Mouse (Mus musculus): ENCODE measurements around the gene Dtx2.
A peak's percentile ranks its signal among the peaks of the same experiment; 100 is the strongest.
"Not testable (repeated sequence)": the region's sequence is repeated elsewhere in the genome, so short reads cannot be mapped to it uniquely, and the experiment has no call there.

The Dtx2 gene

DNA sequence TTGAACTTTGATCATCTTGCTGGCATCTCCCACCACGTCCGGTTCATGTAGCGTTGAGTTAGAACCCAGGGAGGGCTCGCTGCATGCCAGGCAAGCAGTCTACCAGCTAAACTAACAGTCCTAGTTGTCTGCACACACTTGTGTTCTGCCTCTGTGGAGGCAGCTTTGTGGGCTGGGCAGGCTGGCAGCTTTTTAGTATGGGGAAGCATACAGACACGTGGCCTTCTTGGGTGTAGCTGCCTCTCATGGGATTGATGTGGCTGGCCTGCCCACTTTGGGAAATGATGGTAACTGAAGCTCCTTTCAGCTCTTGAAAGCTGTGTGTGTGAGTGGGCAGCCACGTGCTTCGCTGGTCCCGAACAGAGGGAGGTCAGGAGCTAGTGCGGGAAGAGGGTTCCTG lies 32.3 kb downstream of the Dtx2 start:
- DNase-seq (ENCODE audit: low spot score), result no peak

DNA sequence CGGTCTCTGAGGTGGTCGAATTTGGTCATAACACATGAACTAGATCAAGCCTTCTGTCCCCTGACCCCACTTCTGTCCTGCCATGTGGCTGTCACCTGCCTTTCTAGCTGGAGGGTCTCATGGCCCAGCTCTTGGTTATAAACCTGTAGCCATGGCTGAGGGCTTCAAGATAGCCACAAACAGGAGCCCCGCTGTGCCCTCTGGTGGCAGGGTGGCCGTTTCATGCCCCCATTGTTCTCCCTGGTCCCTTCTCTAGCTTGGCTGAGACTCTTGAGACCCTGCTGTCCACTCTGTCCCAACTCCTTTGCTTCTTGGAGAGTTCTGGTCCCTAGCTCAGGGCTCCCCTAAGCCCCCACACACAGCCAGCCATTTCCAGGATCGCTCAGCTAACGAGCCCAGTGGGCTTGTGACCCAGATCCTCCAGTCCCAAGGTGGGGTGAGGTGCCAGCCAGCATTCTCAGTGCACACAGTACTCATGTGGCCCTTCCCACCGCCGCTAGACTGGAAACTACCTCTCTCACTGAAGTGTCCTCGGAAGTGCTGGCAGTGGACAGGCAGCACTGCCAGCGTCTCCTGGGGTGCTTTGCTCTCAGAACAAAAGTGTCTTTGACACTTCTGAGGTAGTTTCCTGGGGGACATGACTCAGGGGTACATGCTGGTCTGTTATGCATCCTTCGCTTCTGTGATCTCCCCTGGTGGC lies 33.2 kb downstream of the Dtx2 start:
- DNase-seq (ENCODE audit: low spot score), result no peak

DNA sequence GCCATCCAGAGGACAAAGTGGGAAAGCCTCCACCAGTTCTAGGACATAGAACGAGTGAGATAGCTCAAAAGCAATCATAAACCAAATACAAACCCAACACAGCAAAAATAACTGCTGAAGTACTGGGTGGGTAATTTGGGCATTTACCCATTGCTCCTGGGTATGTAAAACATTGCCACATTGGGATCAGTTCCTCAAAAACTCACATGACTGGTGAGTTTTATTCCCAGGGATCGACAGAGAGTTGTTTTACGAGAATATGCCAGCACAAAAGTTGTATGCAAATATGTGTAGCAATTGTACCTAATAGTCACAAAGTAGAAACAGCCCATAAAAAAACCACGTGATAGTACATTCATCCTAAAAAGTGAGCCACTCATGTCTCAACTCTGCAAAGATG lies 40.3 kb downstream of the Dtx2 start:
- no peak for DNase-seq (ENCODE audit: low spot score)

DNA sequence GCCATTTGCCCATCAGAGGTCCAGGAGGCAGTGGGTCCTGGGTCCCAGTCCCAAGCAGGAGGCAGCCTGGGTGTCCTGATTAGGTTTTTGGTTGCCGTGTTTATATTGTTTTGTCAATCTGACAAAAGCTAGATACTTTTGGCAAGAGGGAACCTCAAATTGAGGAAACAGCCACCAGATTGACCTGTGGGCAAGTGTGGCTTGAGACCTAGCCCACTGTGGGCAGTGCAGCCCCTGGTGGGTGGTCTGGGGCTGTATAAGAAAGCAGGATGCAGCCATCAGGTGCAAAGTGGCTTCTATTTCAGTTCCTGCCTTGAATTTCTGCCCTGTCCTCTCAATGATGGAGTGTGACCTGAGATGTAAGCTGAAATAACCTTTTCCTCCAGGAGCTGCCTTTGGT lies 40.7 kb downstream of the Dtx2 start:
- no peak for DNase-seq (ENCODE audit: low spot score)

DNA sequence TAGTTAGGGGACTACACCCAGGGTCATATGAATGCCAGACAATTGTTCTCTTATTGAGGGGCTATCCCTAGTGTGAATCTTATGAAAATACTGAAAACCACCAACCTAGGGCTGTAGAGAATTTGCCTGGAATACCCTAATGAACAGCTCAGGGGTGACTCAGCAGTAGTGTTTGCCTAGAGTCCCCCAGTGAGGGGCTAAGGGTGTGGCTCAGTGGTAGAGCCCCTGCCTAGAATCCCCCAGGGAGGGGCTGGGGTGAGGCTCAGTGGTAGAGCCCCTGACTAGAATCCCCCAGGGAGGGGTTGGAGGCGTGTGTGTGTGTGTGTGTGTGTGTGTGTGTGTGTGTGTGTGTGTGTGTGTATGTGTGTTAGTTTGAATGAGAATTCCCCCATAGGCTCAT lies 42.1 kb downstream of the Dtx2 start:
- no peak for DNase-seq (ENCODE audit: low spot score)

DNA sequence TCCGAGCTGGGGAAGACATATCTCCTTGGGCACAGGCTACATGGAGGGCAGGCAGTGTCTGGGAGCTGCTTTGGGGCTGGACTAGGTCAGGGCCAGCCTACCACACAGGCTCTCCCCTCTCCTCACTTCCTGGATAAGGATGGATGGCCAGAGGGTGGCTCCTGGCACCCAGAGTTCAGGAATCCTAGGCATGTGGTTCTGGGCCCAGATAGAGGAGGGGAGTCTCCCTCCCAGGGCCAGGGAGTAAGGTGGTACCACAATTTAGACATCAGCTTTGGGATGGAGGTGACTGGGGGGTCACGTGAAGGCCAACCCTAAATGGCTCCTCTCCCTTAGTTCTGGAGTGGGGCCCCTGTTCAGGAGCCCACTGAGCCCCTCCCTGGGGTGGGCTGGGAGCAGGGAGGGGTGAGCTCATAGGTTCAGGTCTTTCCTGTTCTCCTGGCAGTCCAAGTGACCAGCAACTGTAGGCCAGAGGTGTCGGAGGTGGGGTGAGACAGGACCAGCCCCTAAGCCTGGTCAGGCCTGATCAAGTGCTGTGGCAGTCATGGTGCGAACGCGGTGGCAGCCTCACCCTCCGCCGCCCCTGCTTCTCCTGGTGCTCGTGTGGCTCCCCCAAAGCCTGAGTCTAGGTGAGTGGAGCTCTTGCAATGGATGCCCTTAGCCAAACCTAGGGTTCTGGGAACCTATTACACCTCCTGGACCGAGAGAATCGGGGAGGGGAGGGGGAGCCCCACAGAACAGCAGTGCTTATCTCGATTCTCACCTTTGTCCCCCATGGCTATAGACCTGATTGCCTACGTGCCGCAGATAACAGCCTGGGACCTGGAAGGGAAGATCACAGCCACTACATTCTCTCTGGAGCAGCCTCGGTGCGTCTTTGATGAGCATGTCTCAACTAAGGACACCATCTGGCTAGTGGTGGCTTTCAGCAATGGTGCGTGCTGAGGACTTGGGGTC lies 43.9 kb downstream of the Dtx2 start, which contains the start of gene Upk3b:
Upk3b (plus strand) TSS at position 239 of the 957 bp plus-strand sequence.
- DNase-seq (ENCODE audit: low spot score), result no peak

DNA sequence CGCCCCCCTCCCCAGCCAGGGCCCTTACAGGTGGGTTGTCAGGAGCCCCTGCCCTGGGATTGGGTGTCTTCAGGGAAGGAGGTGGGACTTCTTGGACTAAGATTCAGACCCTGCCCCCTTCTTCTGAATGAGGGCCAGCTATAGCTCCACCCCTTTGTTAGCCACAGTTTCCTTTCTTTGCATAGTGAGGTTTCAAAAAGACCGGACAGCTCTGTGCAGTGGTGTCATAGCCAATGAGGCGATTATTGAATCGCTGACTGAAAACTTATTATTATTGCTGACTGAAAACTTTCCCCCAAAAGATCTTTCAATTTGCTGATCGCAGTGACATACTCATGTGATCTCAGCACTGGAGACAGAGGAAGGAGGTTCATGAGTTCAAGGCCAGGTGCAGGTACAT lies 45.6 kb downstream of the Dtx2 start:
- no peak for DNase-seq (ENCODE audit: low spot score)

DNA sequence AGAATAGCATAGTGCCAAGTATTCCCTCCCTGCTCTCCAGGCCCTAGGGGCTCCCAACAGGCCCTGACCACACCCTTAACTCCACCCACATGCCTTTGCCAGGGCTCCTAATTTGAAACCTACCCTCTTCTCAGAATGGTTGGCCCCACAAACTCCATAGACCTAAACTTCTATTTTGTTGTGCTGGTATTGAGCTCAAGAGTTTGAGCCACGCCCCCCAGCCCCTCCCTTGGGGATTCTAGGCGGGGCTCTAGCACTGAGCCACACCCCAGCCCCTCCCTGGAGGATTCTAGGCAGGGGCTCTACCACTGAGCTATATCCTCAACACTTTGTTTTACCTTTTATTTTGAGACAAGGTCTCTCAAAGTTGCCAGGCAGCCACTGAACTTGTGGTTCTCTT lies 46.7 kb downstream of the Dtx2 start:
- no peak for DNase-seq (ENCODE audit: low spot score)

DNA sequence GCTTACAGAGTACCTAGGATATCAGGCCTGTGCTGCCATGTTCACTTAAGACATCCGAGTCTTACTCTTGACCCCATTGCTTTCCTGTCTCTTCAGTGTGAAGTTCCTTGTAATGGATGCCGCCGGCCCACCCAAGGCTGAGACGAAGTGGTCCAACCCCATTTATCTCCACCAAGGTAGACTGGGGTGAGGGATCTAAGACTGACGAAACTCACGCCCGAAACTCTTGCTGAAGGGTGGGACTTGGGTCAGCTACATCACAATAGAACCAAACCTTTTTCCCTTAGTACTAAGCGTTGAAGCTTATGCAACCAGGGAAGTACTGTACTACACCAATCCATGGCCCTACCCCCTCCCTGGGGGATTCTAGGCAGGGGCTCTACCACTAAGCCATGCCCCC lies 47.1 kb downstream of the Dtx2 start:
- DNase-seq (ENCODE audit: low spot score), result no peak

DNA sequence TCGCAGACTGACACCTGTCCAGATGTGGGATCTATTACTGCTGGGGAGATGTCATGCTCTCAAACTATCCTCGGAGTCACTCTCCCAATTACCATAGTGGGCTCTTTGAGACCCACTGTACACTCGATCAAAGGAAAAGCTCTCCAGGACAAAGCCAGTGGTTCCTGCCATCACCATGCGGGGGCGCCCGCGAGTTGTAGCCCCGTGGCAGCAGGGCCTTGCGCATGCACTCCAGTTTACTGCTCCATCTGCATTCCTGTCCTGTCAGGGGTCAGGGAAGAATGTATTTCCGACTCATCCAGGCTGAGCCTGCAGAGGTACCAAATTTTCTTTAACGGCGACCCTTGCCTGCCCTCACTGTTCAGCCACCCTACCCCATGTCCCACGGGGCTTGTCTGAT lies 50.3 kb downstream of the Dtx2 start:
- no peak for DNase-seq (ENCODE audit: low spot score)

DNA sequence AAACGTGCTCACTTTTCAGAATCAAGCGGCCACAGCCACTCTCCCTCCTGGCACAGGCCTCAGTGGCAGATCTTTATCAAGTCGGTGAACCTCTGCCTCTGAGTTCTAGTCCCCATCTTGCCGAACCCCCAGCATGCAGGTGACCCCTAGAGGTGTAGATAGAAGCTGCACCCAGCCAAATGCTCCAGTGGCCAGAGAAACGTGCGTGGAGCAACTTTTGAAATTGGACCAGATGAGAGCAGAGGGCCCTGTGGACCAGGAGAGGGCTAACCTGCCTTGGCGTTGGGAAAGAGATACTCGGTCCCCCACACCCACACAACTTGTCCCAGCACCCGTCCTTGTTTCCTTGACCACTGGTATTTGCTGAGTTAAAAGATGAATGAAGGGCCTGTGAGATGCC lies 50.8 kb downstream of the Dtx2 start:
- DNase-seq (ENCODE audit: low spot score), result peak; percentile 31

DNA sequence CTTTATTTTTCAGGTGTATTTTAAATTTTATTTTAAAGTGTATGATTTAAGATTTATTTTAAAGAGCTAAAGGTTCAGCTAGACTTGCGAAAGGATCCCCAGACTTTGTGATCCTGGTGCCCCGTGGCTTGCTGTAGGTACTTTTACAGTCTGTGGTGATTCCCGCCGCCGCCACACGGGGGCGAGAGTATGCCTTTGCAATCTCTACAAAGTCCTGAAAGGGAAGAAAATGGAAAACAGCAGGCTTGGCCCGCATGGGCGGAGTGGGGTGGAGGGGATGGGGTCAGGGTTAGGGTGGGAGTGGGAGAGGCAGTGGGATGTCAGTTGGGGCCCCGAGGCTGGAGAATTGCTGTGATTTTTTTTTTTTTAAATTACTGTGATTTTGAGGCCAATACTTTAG lies 51.4 kb downstream of the Dtx2 start:
- DNase-seq (ENCODE audit: low spot score), result peak; percentile 80

DNA sequence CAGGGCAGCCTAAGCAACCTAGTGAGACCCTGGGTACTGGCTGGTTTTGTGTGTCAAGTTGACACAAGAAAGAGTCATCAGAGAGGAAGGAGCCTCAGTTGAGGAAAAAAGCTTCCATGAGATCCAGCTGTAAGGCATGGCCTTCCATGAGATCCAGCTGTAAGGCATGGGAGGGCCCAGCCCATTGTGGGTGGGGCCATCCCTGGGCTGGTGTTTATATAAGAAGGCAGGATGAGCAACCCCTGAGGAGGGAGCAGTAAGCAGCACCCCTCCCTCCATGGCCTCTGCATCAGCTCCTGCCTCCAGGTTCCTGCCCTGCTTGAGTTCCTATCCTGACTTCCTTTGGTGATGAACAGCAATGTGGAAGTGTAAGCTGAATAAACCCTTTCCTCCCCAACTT lies 53.9 kb downstream of the Dtx2 start:
- not testable (repeated sequence) for DNase-seq (ENCODE audit: low spot score)

DNA sequence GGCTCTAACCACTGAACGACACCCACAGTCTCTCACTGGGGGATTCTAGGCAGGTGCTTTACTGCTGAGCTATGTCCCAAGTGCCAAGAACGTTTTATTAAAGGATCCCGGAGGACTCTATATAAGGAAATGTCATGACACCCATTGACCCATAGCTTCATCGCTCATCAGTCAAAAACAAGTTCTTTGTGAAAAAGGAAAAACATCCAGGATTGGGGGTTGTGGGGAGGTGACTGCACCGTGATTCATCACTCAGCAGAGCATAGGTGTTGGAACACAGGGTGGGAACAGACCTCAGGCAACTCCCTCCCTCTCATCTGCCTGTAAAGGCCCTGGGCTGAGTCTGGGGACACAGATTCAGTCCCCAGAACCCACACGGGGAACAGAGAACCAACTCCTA lies 55.3 kb downstream of the Dtx2 start:
- no peak for DNase-seq (ENCODE audit: low spot score)

DNA sequence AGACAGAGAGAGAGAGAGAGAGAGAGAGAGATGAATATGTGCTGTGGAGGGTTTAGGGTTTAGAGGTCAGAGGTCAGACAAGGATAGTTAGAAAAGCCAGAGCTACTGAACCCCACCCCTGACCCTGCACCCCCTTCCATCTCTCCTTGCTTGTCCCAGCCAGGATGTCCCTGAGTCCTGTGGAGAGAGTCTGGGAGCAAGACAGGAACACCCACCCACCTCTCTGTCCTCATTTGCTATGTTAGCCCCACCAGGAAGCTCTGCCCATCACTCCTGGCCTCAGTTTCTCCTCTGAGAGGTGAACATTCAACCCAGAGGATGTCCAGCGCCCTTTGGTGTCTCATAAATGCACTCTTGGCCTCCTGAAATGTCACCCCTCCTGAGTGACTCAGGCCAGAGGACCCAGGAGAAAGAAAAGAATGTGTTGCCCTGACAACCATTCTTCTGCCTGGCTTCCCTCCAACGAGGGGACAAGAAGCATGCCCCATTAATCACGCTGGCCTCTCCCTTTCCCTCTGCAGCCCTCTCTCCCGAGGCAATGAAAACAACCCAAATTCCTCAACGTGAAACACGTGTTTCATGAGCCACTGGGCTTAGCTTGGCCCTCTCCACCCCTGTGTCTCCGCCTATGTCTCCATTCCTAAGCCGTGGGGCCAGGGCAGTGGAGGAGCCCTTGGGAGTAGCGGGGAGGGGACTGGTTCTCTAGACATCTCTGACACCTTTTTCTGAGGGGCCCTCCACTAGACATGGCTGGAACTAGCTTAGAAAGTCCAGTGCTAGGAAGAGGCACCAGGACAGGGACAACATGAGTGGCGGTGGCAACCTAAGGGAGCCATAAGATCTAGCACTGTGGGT lies 56.9 kb downstream of the Dtx2 start:
- DNase-seq (ENCODE audit: low spot score), result peak; percentile 41

DNA sequence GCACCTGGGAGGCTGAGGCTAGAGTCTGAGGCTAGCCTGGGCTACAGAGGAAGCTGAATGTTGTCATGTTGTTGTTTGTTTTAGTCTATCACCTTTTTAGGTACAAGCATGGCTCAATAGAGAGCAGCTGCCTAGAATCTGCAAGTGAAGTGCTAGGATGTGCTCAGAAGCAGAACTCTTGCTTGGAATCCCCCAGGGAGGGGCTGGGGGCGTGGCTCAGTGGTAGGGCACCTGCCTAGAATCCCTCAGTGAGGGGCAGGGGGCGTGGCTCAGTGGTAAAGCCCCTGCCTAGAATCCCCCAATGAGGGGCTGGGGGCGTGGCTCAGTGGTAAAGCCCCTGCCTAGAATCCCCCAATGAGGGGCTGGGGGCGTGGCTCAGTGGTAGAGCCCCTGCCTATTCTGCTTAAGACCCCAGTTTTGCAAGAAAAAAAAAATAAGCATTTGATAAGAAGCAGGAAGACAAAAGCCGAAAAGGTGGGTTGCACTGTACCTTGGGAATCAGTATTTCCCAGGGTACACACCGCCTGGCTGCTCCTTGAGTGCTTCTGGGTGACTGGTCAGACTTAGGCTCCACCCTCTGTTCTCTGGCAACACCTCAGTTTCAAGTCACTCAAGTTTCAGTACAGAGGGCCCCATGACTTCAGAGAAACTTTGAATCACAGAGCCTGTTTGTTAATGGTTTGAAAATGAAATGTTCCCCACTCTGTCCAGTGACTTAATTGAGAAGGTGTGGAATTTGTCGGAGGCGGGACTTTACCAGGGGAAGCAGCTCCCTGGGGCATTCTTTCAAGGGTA lies 58.5 kb downstream of the Dtx2 start:
- no peak for DNase-seq (ENCODE audit: low spot score)

DNA sequence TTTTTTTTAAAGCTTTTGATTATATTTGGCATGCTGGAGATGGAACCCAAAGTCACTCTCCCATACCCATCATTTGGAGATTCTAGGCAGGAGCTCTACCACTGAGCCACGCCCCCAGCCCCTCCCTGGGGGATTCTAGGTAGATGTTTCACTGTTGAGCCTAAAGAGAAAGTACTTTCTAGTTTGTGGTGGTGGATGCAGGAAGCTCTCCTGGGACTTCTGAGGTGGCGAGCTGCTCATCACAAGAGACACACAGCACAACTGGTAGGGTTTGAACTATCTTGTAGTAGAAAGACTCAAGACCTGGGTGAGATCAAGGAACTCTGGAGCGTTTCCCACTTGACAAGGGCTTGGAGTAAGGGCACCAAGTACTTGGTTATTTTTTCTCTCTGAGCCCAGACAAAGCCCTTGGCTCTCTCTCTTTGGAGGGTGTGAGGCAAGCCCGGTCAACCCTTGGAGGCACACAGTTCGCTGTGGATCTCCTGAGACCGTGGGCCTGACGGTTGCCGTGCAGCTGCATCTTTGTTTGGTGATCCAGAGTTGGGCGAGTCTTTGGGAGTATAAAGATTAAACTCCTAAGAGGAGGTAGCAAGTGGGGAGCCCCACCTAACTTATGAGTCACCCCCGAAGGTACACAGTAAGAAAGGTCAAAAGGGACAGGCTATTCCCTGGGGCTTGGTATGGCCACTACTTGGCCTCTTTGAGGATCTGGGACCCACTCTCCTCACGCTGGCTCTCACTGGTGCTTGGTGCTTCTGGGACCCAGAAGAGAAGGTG lies 59.9 kb downstream of the Dtx2 start, which contains the start of gene Upk3bl:
Upk3bl (plus strand) TSS at position 192 of the 777 bp plus-strand sequence.
- no peak for DNase-seq (ENCODE audit: low spot score)

DNA sequence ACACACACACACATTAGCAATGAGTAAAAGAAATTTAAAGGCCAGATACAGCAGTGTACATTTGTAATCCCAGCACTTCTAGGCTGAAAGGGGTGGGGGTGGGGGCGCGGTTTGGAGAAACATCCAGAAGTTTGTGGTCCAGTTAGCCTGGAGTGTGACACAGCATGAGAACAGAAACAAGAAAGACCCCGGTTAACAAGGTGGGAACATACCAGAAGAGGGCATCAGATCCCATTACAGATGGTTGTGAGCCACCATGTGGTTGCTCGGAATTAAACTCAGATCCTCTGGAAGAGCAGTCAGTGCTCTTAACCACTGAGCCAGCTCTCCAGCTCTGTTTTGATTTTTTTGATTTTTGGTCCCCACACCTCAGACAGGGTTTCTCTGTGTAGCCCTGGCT lies 61.5 kb downstream of the Dtx2 start:
- no peak for DNase-seq (ENCODE audit: low spot score)

DNA sequence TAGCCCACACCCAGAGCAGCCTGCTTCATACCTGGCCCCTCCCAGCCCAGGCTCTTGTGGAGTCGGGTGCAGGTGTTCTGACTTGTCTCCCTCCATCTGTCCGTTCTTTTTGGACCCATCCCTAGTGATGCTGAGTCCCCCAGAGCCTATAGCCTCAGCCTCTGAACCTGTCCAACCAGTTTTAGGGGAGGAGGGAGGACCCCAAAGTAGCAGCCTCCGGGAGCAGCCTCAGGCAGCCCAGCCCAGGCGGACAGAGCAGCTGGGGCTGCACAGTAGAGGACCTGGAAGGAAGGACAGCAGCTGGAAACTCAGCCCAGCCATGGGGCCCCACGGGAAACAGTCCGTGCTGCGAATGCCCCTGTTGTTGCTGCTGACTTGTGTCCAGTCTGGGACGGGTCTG lies 62.5 kb downstream of the Dtx2 start:
- DNase-seq (ENCODE audit: low spot score), result no peak

DNA sequence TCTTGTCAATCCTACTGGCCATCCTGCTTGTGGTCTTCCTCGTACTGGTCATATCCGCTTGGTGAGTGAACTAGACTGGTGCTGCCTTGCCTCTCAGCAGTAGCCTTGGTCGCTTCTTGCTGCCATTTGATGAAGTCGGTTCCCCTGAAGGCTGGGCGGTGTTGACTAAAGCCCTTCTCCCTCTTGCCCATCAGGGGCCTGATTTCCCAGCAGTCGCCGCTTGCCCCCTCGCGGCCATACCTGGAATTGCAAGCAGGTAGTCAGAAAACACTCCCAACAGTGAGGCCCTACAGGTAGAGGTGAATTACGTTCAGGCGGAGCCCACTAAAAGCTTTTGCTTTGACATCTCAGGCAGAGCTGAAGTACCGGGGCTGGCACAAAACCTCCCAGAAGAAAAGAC lies 67.0 kb downstream of the Dtx2 start:
- peak; percentile 80 for DNase-seq (ENCODE audit: low spot score)

DNA sequence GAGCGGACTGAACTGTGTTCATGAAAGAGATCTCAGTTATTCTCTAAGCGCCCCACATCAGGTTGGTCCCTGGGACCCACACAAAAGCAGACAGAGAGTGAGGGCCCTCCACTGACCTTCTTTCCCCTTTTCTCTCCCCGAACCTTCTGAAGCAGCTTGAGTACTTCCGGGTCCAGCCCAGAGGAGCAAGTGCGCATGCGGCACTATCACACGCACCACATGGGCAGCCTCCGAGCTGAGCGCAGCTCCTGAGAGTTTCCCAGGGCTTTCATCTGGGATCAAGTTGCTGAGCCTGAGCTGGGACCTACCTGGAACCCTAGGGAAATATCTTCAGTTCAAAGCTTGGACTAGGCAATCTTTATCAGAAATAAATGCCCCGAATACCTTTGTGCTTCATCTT lies 69.3 kb downstream of the Dtx2 start:
- no peak for DNase-seq (ENCODE audit: low spot score)

All from ovary, postnatal 36 days (tissue).